Mouse (Mus musculus) brain, embryonic 14.5 days (tissue): ENCODE data around the gene Nbl1. TPM values are rescaled to one million over a fixed set of nuclear protein-coding genes. Genes with fewer than 3 reads are reported as not detected.

Experiments used
- DNase-seq: peaks from one replicate; pipeline ENCODE4 v3.0.0-alpha.2; 2011; ENCODE audit warnings: low read depth
- CTCF ChIP-seq: fragments of 200-500 bp; IDR thresholded peaks from 2 replicates; pipeline ENCODE4 v1.5.1; 2012; ENCODE audit warnings: inconsistent platforms, mild to moderate bottlenecking, moderate library complexity, borderline replicate concordance; ENCODE audit not compliant: insufficient read depth, insufficient read length; ENCODE audit errors: extremely low read depth
- POLR2A ChIP-seq: fragments of 200-500 bp; IDR thresholded peaks from 2 replicates; pipeline ENCODE4 v1.6.1; 2012; ENCODE audit warnings: mild to moderate bottlenecking, inconsistent platforms, borderline replicate concordance; ENCODE audit not compliant: poor library complexity, insufficient read depth, insufficient read length, severe bottlenecking; ENCODE audit errors: extremely low read depth
- polyA plus RNA-seq: library from polyadenylated mRNA; depleted of rRNA; stranded (reverse); fragments of >200 nt; gene quantifications from 2 replicates; pipeline ENCODE4 v1.2.3, GENCODE M21; 2012; rRNA removed

Gene Nbl1
- polyA plus RNA-seq, 1 experiment: 35.8 TPM

GRCm38 (mm10) chr4:139033263-139034009 is 59.4 kb downstream of the Nbl1 start:
- TF ChIP-seq CTCF (no peak), POLR2A (no peak)
- no peak for DNase-seq

GRCm38 (mm10) chr4:139032521-139032920 is 60.3 kb downstream of the Nbl1 start:
- DNase-seq: peak; percentile 58
- TF ChIP-seq POLR2A (no peak), CTCF (no peak)

Other genes starting within 250 kb of the Nbl1 start
- gene Pla2g5, start 229.5 kb downstream of the Nbl1 start, polyA plus RNA-seq: 0.61 and 0.94 TPM in 2 replicates
- gene Gm13030, start 219.0 kb downstream of the Nbl1 start, polyA plus RNA-seq: not detected in 2 replicates
- gene Pla2g2e, start 215.1 kb downstream of the Nbl1 start, polyA plus RNA-seq: not detected in 2 replicates
- 7.0 and 9.8 TPM in 2 replicates for gene Otud3, start 179.0 kb downstream of the Nbl1 start, polyA plus RNA-seq
- gene Rnf186, start 125.9 kb downstream of the Nbl1 start, polyA plus RNA-seq: not detected in 2 replicates
- gene Tmco4, start 120.1 kb downstream of the Nbl1 start, polyA plus RNA-seq: 0.62 and 0.64 TPM in 2 replicates
- gene Htr6, start 17.4 kb downstream of the Nbl1 start, polyA plus RNA-seq: 1.8 and 2.0 TPM in 2 replicates
- gene Minos1, start 38.1 kb upstream of the Nbl1 start, polyA plus RNA-seq: 115 and 144 TPM in 2 replicates
- gene Capzb, start 99.9 kb upstream of the Nbl1 start, polyA plus RNA-seq: 138 and 186 TPM in 2 replicates
- 21.7 and 27.3 TPM in 2 replicates for gene Pqlc2, start 217.7 kb upstream of the Nbl1 start, polyA plus RNA-seq
- gene Akr7a5, start 217.8 kb upstream of the Nbl1 start, polyA plus RNA-seq: 16.5 and 22.4 TPM in 2 replicates